Mouse (Mus musculus): ENCODE measurements at regions not wholly inside any gene's neighbourhood (a gene's known extent, or its start where the extent isn't known, plus 50 kb on each side); places are given as distances from the start of the nearest gene placed in this dataset.

- Histone ChIP-seq H3K9me3 (replicated peaks) (no peaks in the 10 kb centered on the region), H3K4me3 (no peak overlapping the region), H3K36me3 (no peaks in the 10 kb centered on the region), H3K27ac (no peak overlapping the region), H3K27me3 (no peaks in the 10 kb centered on the region), H3K4me1 (replicated peaks) (no peaks in the 10 kb centered on the region), H3K9ac (no peak overlapping the region), H3K4me2 (no peak overlapping the region)
- ATAC-seq (replicated peaks; ENCODE audit: insufficient number of reproducible peaks, insufficient read depth, low FRiP score, low read depth), result no peak
- WGBS, result 78% methylated on average over 11 of the region's 11 CpGs
These were observed 684.6 kb upstream of the Cited2 start for GRCm38 (mm10) chr10:17038259-17039043.

GRCm38 (mm10) chr10:17042090-17042489 is 680.9 kb upstream of the Cited2 start:
- Histone ChIP-seq H3K27me3 (no peaks in the 10 kb centered on the region), H3K4me2 (no peak overlapping the region), H3K9ac (no peak overlapping the region), H3K36me3 (no peaks in the 10 kb centered on the region), H3K9me3 (replicated peaks) (no peaks in the 10 kb centered on the region), H3K4me3 (no peak overlapping the region), H3K4me1 (replicated peaks) (no peaks in the 10 kb centered on the region), H3K27ac (no peak overlapping the region)
- 95% methylated on average over 1 of the region's 1 CpGs for WGBS
- ATAC-seq (replicated peaks; ENCODE audit: insufficient number of reproducible peaks, insufficient read depth, low FRiP score, low read depth), result no peak

DNA sequence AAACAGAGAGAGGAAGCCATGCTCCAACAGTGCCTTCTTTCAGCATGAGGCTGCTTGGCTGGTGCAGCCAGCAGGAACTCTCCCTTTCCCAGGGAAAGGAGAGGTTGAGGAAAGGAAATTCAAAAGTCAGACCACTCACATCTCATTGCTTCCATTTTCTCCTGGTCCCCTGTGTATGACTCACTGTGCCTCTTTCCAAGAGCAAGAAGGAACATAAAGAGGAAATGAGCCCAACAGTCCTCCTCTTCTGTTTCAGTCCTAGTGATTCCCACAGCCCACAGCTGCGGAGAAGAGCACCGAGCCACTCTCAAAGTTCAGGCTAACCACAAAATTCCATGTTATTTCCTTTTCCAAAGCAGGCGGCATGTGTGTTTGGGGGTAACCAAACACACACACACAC is 680.0 kb upstream of the Cited2 start:
- no peak overlapping the region for H3K4me2 ChIP-seq
- H3K9ac ChIP-seq, result no peak overlapping the region
- no peaks in the 10 kb centered on the region for H3K27me3 ChIP-seq
- H3K27ac ChIP-seq, result no peak overlapping the region
- no peak for ATAC-seq (replicated peaks; ENCODE audit: insufficient number of reproducible peaks, insufficient read depth, low FRiP score, low read depth)
- no peak overlapping the region for H3K4me3 ChIP-seq
- H3K4me1 ChIP-seq (replicated peaks), result no peaks in the 10 kb centered on the region
- no peaks in the 10 kb centered on the region for H3K36me3 ChIP-seq
- H3K9me3 ChIP-seq (replicated peaks), result no peaks in the 10 kb centered on the region
- WGBS, result 75% methylated on average over 3 of the region's 3 CpGs

DNA sequence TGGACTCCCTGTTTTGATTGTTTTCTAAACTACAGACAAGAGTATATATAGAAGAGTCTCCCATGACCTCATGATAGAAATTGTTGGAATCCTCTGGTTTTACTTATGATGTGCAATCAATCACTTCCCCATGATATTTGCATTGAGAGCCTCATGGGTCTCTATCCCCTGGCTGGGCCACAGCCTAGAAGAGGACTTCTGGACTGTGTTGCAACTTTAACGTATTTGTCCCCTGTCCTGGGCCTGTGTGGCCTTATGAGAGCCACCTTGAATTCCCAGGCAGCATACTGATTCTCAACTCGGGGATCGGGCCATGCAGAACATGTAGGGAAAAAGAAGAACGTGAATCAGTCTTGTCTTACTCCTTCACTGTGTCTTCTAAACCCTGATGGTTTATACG is 676.3 kb upstream of the Cited2 start:
- H3K4me3 ChIP-seq, result no peak overlapping the region
- H3K36me3 ChIP-seq, result no peaks in the 10 kb centered on the region
- H3K4me1 ChIP-seq (replicated peaks), result no peaks in the 10 kb centered on the region
- no peaks in the 10 kb centered on the region for H3K9me3 ChIP-seq (replicated peaks)
- H3K27ac ChIP-seq, result no peak overlapping the region
- no peak overlapping the region for H3K9ac ChIP-seq
- no peak for ATAC-seq (replicated peaks; ENCODE audit: insufficient number of reproducible peaks, insufficient read depth, low FRiP score, low read depth)
- WGBS, result 77% methylated on average over 5 of the region's 5 CpGs
- H3K4me2 ChIP-seq, result no peak overlapping the region
- no peaks in the 10 kb centered on the region for H3K27me3 ChIP-seq

GRCm38 (mm10) chr10:17072906-17073305 is 650.1 kb upstream of the Cited2 start:
- peak overlapping the region; percentile 15; the same call in 1 of the 2 replicates for H3K27ac ChIP-seq
- H3K9me3 ChIP-seq (replicated peaks), result no peaks in the 10 kb centered on the region
- H3K9ac ChIP-seq, result no peak overlapping the region
- H3K4me1 ChIP-seq (replicated peaks), result peaks cover 6% of the 10 kb centered on the region; the same call in 1 of the 2 replicates
- no peaks in the 10 kb centered on the region for H3K27me3 ChIP-seq
- no peak for ATAC-seq (replicated peaks; ENCODE audit: insufficient number of reproducible peaks, insufficient read depth, low FRiP score, low read depth)
- no peak overlapping the region for H3K4me3 ChIP-seq
- no peaks in the 10 kb centered on the region for H3K36me3 ChIP-seq
- 27% methylated on average over 1 of the region's 1 CpGs for WGBS
- no peak overlapping the region for H3K4me2 ChIP-seq

GRCm38 (mm10) chr10:17074013-17074401 is 649.0 kb upstream of the Cited2 start:
- Histone ChIP-seq H3K4me3 (no peak overlapping the region), H3K27me3 (no peaks in the 10 kb centered on the region), H3K36me3 (no peaks in the 10 kb centered on the region), H3K27ac (no peak overlapping the region), H3K4me1 (replicated peaks) (peaks cover 6% of the 10 kb centered on the region; the same call in 1 of the 2 replicates), H3K9me3 (replicated peaks) (no peaks in the 10 kb centered on the region), H3K4me2 (no peak overlapping the region), H3K9ac (no peak overlapping the region)
- 63% methylated on average over 1 of the region's 1 CpGs for WGBS
- no peak for ATAC-seq (replicated peaks; ENCODE audit: insufficient number of reproducible peaks, insufficient read depth, low FRiP score, low read depth)

- Histone ChIP-seq H3K36me3 (no peaks in the 10 kb centered on the region), H3K4me1 (replicated peaks) (peaks cover 6% of the 10 kb centered on the region; the same call in 1 of the 2 replicates), H3K27ac (no peak overlapping the region), H3K27me3 (no peaks in the 10 kb centered on the region), H3K4me3 (no peak overlapping the region), H3K9ac (no peak overlapping the region), H3K9me3 (replicated peaks) (no peaks in the 10 kb centered on the region), H3K4me2 (no peak overlapping the region)
- 74% methylated on average over 6 of the region's 6 CpGs for WGBS
- no peak for ATAC-seq (replicated peaks; ENCODE audit: insufficient number of reproducible peaks, insufficient read depth, low FRiP score, low read depth)
These were observed 648.5 kb upstream of the Cited2 start for GRCm38 (mm10) chr10:17074402-17075027.

GRCm38 (mm10) chr10:17075147-17075546 is 647.9 kb upstream of the Cited2 start:
- 63% methylated on average over 4 of the region's 4 CpGs for WGBS
- Histone ChIP-seq H3K27ac (no peak overlapping the region), H3K4me3 (no peak overlapping the region), H3K4me2 (no peak overlapping the region), H3K27me3 (no peaks in the 10 kb centered on the region), H3K9me3 (replicated peaks) (no peaks in the 10 kb centered on the region), H3K4me1 (replicated peaks) (peaks cover 6% of the 10 kb centered on the region; the same call in 1 of the 2 replicates), H3K36me3 (no peaks in the 10 kb centered on the region), H3K9ac (no peak overlapping the region)
- no peak for ATAC-seq (replicated peaks; ENCODE audit: insufficient number of reproducible peaks, insufficient read depth, low FRiP score, low read depth)

GRCm38 (mm10) chr10:17075576-17075975 is 647.4 kb upstream of the Cited2 start:
- Histone ChIP-seq H3K27me3 (no peaks in the 10 kb centered on the region), H3K4me2 (no peak overlapping the region), H3K4me1 (replicated peaks) (peaks cover 6% of the 10 kb centered on the region; the same call in 1 of the 2 replicates), H3K4me3 (no peak overlapping the region), H3K9ac (no peak overlapping the region), H3K9me3 (replicated peaks) (no peaks in the 10 kb centered on the region), H3K36me3 (no peaks in the 10 kb centered on the region), H3K27ac (0 out of 2 replicates have a peak overlapping the region, but pooled peaks have one; percentile 19)
- WGBS, result 52% methylated on average over 2 of the region's 2 CpGs
- ATAC-seq (replicated peaks; ENCODE audit: insufficient number of reproducible peaks, insufficient read depth, low FRiP score, low read depth), result no peak

DNA sequence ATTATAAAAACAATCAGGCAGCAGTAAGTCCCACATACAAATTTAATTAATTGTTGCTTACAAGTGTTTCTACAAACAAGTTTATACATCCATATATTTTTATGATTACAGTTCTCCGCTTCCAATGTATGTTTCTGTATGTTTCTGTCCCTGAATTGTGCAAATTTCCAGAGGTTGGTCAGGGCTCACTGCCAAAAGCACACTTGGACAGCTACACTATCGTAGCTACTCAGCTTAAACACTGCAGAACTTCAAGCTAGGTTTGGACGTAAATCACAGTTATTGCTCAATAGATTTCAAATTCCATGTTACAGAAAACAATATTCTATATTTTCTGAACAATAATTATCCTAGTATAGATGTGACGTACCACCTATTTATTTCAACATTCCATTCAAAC is 646.8 kb upstream of the Cited2 start:
- H3K9me3 ChIP-seq (replicated peaks), result no peaks in the 10 kb centered on the region
- no peak for ATAC-seq (replicated peaks; ENCODE audit: insufficient number of reproducible peaks, insufficient read depth, low FRiP score, low read depth)
- no peaks in the 10 kb centered on the region for H3K27me3 ChIP-seq
- no peak overlapping the region for H3K27ac ChIP-seq
- no peak overlapping the region for H3K4me2 ChIP-seq
- no peak overlapping the region for H3K4me3 ChIP-seq
- no peaks in the 10 kb centered on the region for H3K36me3 ChIP-seq
- H3K9ac ChIP-seq, result no peak overlapping the region
- 66% methylated on average over 4 of the region's 4 CpGs for WGBS
- H3K4me1 ChIP-seq (replicated peaks), result peaks cover 6% of the 10 kb centered on the region; the same call in 1 of the 2 replicates

DNA sequence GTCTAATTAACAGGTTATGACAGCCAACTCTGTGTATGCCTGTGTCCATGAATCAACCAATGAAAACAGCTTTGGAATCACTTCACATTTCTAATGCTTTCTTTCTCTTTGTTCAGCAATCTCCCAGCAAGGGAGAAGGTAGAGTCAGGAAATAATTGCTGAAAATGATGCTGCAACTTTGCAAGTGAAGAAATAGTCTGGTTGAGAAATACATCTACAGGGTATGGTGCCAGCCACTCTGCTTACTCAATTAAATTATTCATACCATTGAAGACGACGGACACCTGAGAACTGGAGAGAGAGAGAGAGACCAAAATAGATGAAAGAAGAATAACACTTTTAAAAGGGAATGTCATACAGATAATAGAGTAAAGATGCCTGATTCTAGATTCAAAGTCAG is 645.4 kb upstream of the Cited2 start:
- WGBS, result 78% methylated on average over 2 of the region's 2 CpGs
- no peak overlapping the region for H3K4me2 ChIP-seq
- H3K9me3 ChIP-seq (replicated peaks), result no peaks in the 10 kb centered on the region
- H3K9ac ChIP-seq, result no peak overlapping the region
- H3K4me1 ChIP-seq (replicated peaks), result peaks cover 6% of the 10 kb centered on the region; the same call in 1 of the 2 replicates
- H3K36me3 ChIP-seq, result no peaks in the 10 kb centered on the region
- no peak overlapping the region for H3K4me3 ChIP-seq
- H3K27me3 ChIP-seq, result no peaks in the 10 kb centered on the region
- H3K27ac ChIP-seq, result no peak overlapping the region
- ATAC-seq (replicated peaks; ENCODE audit: insufficient number of reproducible peaks, insufficient read depth, low FRiP score, low read depth), result no peak

DNA sequence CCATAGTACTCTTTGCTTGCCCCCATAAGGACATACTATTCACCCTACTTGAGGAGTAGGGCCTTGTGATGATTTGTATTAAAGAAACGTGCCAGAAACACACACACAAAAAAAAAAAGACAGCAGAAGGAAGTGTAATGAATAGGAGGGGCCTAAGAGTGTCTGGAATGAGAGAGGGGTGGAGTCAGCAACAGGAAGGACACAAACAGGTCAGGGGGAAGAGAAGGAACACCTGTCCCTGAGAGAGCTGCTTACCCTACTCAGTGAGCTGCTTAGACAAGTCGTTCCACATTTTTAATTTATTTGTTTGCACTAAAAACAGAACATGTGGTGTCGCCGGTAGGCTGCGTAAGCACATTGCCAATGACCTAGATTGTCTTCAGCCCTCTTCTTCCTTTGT is 642.2 kb upstream of the Cited2 start:
- H3K27me3 ChIP-seq, result no peaks in the 10 kb centered on the region
- H3K9me3 ChIP-seq (replicated peaks), result no peaks in the 10 kb centered on the region
- ATAC-seq (replicated peaks; ENCODE audit: insufficient number of reproducible peaks, insufficient read depth, low FRiP score, low read depth), result no peak
- H3K9ac ChIP-seq, result no peak overlapping the region
- H3K4me2 ChIP-seq, result no peak overlapping the region
- WGBS, result 79% methylated on average over 5 of the region's 5 CpGs
- H3K36me3 ChIP-seq, result no peaks in the 10 kb centered on the region
- no peak overlapping the region for H3K4me3 ChIP-seq
- no peak overlapping the region for H3K27ac ChIP-seq
- no peaks in the 10 kb centered on the region for H3K4me1 ChIP-seq (replicated peaks)

Measured in heart, embryonic 15.5 days (tissue).